Mouse (Mus musculus): ENCODE results near the gene Olfr740. TPM values are rescaled to one million over a fixed set of nuclear protein-coding genes. Genes with fewer than 3 reads are reported as not detected.

Olfr740 gene
- not detected for polyA plus RNA-seq (2017; shearing (Covaris generic))

GRCm38 (mm10) chr14:50445245-50445644 is at the start of gene Olfr740:
Gene Olfr740 (plus strand): TSS chr14:50445545.

GRCm38 (mm10) chr14:50407268-50407667 is 38.1 kb upstream of the Olfr740 start, which contains the start of gene Olfr738:
Gene Olfr738 (plus strand): TSS chr14:50407568.

GRCm38 (mm10) chr14:50418326-50418725 is 27.0 kb upstream of the Olfr740 start, which contains the start of gene Olfr739:
Gene Olfr739 (plus strand): TSS chr14:50418626.

GRCm38 (mm10) chr14:50472438-50472837 is 27.1 kb downstream of the Olfr740 start, which contains the start of gene Olfr741:
Gene Olfr741 (plus strand): TSS chr14:50472738.

GRCm38 (mm10) chr14:50503300-50503699 is 58.0 kb downstream of the Olfr740 start, which contains the start of gene Olfr742:
Gene Olfr742 (plus strand): TSS chr14:50503600.

Other genes starting within 250 kb of the Olfr740 start
- under 1 TPM; 0.10 to 0.11 TPM for gene Olfr731, start 203.7 kb upstream of the Olfr740 start, polyA plus RNA-seq (2017; shearing (Covaris generic))
- under 1 TPM; 0.17 to 0.23 TPM for gene Olfr732, start 161.3 kb upstream of the Olfr740 start, polyA plus RNA-seq (2017; shearing (Covaris generic))
- gene Olfr733, start 144.0 kb upstream of the Olfr740 start, polyA plus RNA-seq (2017; shearing (Covaris generic)) = under 1 TPM in 1 of 2 experiments, not detected in 1; 0.22 TPM
- under 1 TPM in 1 of 2 experiments, not detected in 1; 0.04 TPM for gene Olfr734, start 118.8 kb upstream of the Olfr740 start, polyA plus RNA-seq (2017; shearing (Covaris generic))
- not detected for gene Olfr735, start 96.7 kb upstream of the Olfr740 start, polyA plus RNA-seq (2017; shearing (Covaris generic))
- gene Tlr11, start 87.6 kb upstream of the Olfr740 start, polyA plus RNA-seq (2017; shearing (Covaris generic)) = not detected
- gene Olfr736, start 64.4 kb upstream of the Olfr740 start, polyA plus RNA-seq (2017; shearing (Covaris generic)) = under 1 TPM in 1 of 2 experiments, not detected in 1; 0.12 TPM
- not detected for gene Olfr738, start 38.0 kb upstream of the Olfr740 start, polyA plus RNA-seq (2017; shearing (Covaris generic))
- gene Olfr739, start 26.9 kb upstream of the Olfr740 start, polyA plus RNA-seq (2017; shearing (Covaris generic)) = not detected
- gene Olfr741, start 27.2 kb downstream of the Olfr740 start, polyA plus RNA-seq (2017; shearing (Covaris generic)) = not detected
- not detected for gene Olfr742, start 58.1 kb downstream of the Olfr740 start, polyA plus RNA-seq (2017; shearing (Covaris generic))
- gene Olfr743, start 76.3 kb downstream of the Olfr740 start, polyA plus RNA-seq (2017; shearing (Covaris generic)) = under 1 TPM in 1 of 2 experiments, not detected in 1; 0.27 TPM
- not detected for gene Olfr744, start 169.3 kb downstream of the Olfr740 start, polyA plus RNA-seq (2017; shearing (Covaris generic))
- 1 to 10 TPM in 1 of 2 experiments, under 1 TPM in 1; 0.19 to 1.2 TPM for gene Olfr745, start 193.8 kb downstream of the Olfr740 start, polyA plus RNA-seq (2017; shearing (Covaris generic))
- not detected for gene Olfr746, start 201.5 kb downstream of the Olfr740 start, polyA plus RNA-seq (2017; shearing (Covaris generic))
- not detected for gene Olfr747, start 247.7 kb downstream of the Olfr740 start, polyA plus RNA-seq (2017; shearing (Covaris generic))

All from inflammation-experienced regulatory T-cells (primary cell).